Mouse (Mus musculus) midbrain, embryonic 14.5 days (tissue): ENCODE data around the gene Myrfl. TPM values are rescaled to one million over a fixed set of nuclear protein-coding genes. Genes with fewer than 3 reads are reported as not detected.

Experiments
- ATAC-seq: fragments of 200-750 bp; cut with Nextera tagmentation; 2 replicates; pipeline ENCODE4 v1.8.0; 2017; ENCODE audit warnings: moderate number of reproducible peaks, moderate library complexity; ENCODE audit not compliant: low FRiP score, low TSS enrichment
- DNase-seq: peaks from one replicate; pipeline ENCODE4 v3.0.0-alpha.2; 2015
- H3K27ac ChIP-seq: fragments of 300-500 bp; sonication (generic); replicated peaks from 2 replicates; pipeline ENCODE4 v1.5.1; 2014; ENCODE audit warnings: mild to moderate bottlenecking, low read depth, low read length, moderate library complexity
- H3K27me3 ChIP-seq: fragments of 300-500 bp; sonication (generic); 2 replicates; pipeline ENCODE4 v1.6.1; 2014; ENCODE audit warnings: low read length, control low read depth, mixed read lengths; ENCODE audit not compliant: control insufficient read depth, insufficient read depth
- H3K36me3 ChIP-seq: fragments of 300-500 bp; sonication (generic); 2 replicates; pipeline ENCODE4 v1.6.1; 2014; ENCODE audit warnings: low read length, control low read depth; ENCODE audit not compliant: control insufficient read depth, insufficient read depth
- H3K4me1 ChIP-seq: fragments of 300-500 bp; sonication (generic); 2 replicates; pipeline ENCODE4 v1.6.1; 2014; ENCODE audit warnings: mild to moderate bottlenecking, antibody characterized with exemption, low read length, control low read depth; ENCODE audit not compliant: control insufficient read depth, insufficient read depth
- H3K4me2 ChIP-seq: fragments of 300-500 bp; sonication (generic); 2 replicates; pipeline ENCODE4 v1.6.1; 2014; ENCODE audit warnings: mild to moderate bottlenecking, low read length, moderate library complexity
- H3K4me3 ChIP-seq: fragments of 300-500 bp; sonication (generic); replicated peaks from 2 replicates; pipeline ENCODE4 v1.5.1; 2014; ENCODE audit warnings: low read depth, low read length
- H3K9ac ChIP-seq: fragments of 300-500 bp; sonication (generic); replicated peaks from 2 replicates; pipeline ENCODE4 v1.6.1; 2014; ENCODE audit warnings: mild to moderate bottlenecking, low read length, moderate library complexity
- H3K9me3 ChIP-seq: fragments of 300-500 bp; sonication (generic); 2 replicates; pipeline ENCODE4 v1.6.1; 2016; ENCODE audit warnings: low read length, control low read depth, mixed read lengths; ENCODE audit not compliant: control insufficient read depth
- WGBS: fragments of 180-500 bp; shearing (Covaris S2); extraction: QIAGEN DNeasy Blood & Tissue Kit; methylation state at CpG from one replicate; pipeline ENCODE4 v1.1.7; 2014; 5-methylcytosine and 5-hydroxymethylcytosine counted together
- polyA plus RNA-seq: library from polyadenylated mRNA; unstranded; fragments of >200 nt; fragmentation: Nextera tagmentation; extraction: Ambion mirVana; gene quantifications from 2 replicates; pipeline ENCODE4 v1.2.1, GENCODE M21; 2014

Myrfl gene
- polyA plus RNA-seq, 1 experiment from 2014 or later = 0.14 TPM

GRCm38 (mm10) chr10:116771215-116771935 is 125.3 kb downstream of the Myrfl start:
- no peak overlapping the region for H3K4me3 ChIP-seq
- ATAC-seq = no peak
- no peak overlapping the region for H3K4me2 ChIP-seq
- 70% methylated on average over 21 of the region's 21 CpGs for WGBS
- no peaks in the 10 kb centered on the region for H3K27me3 ChIP-seq
- DNase-seq = peak; percentile 37
- no peak overlapping the region for H3K27ac ChIP-seq
- H3K9ac ChIP-seq = no peak overlapping the region
- H3K9me3 ChIP-seq = no peaks in the 10 kb centered on the region
- H3K4me1 ChIP-seq = peaks cover 11% of the 10 kb centered on the region; the same call in 1 of the 2 replicates
- H3K36me3 ChIP-seq = no peaks in the 10 kb centered on the region

DNA sequence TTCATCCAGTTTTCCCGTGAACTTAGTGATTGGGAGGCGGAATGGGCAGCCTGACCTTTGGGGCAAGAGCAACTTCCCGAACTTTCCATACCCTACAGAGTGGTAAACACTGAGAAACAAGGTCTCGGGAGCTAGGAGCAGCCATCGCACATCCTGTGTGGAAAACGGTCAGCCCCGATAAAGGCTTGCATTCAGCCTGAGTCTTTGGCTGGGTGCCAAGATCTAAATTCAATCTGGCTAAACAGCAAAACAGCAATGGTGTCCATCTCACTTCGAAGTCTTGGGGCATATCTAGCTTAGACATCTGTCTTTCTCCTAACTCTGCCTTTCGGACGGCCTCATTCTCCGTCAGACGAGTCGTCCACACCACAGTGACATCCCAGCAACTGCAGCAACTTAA is 128.1 kb downstream of the Myrfl start:
- Histone ChIP-seq H3K4me3 (no peak overlapping the region), H3K36me3 (no peaks in the 10 kb centered on the region), H3K9ac (no peak overlapping the region), H3K4me2 (no peak overlapping the region), H3K27me3 (no peaks in the 10 kb centered on the region), H3K4me1 (0 out of 2 replicates have a peak, but pooled peaks cover 4% of the 10 kb centered on the region), H3K27ac (no peak overlapping the region), H3K9me3 (no peaks in the 10 kb centered on the region)
- ATAC-seq = no peak
- WGBS = 58% methylated on average over 13 of the region's 13 CpGs
- DNase-seq = peak; percentile 75

- Histone ChIP-seq H3K27ac (no peak overlapping the region), H3K9me3 (no peaks in the 10 kb centered on the region), H3K27me3 (no peaks in the 10 kb centered on the region), H3K4me1 (0 out of 2 replicates have a peak, but pooled peaks cover 1% of the 10 kb centered on the region), H3K4me2 (no peak overlapping the region), H3K9ac (no peak overlapping the region), H3K4me3 (no peak overlapping the region), H3K36me3 (no peaks in the 10 kb centered on the region)
- ATAC-seq (no peak), DNase-seq (no peak)
- 84% methylated on average over 6 of the region's 6 CpGs for WGBS
Measured at GRCm38 (mm10) chr10:116766525-116766924, 130.2 kb downstream of the Myrfl start.

DNA sequence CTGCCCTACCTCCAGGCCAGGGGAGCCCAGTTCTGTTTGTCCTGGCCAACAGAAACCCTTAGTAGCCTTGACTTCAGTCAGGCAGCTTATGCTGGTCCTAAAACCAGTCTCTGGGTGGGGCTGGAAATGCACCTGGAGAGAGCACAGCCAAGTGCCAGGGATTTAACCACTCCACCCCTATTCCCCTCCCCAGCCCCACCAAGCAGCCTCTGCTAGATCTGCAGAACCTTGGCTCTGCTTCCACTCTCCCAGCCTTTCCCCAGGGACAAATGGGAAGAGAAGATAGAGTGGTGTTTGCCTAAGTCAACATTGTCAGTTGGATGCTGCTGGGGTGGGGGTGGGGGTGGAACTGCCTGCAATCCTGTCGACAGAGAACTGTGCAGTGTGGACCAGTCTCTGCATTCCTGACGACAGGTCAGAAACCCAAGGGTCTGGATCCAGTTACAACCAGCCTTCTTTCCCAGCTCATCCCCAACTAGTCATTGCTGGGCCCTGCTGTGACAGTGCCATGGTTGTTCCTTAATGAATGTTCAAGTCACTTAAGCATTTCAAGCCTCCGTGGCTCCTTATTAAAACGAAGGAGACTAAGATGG is 135.1 kb downstream of the Myrfl start:
- WGBS = 68% methylated on average over 4 of the region's 4 CpGs
- Histone ChIP-seq H3K4me2 (no peak overlapping the region), H3K4me1 (no peaks in the 10 kb centered on the region), H3K27ac (0 out of 2 replicates have a peak overlapping the region, but pooled peaks have one; percentile 45), H3K9ac (no peak overlapping the region), H3K27me3 (no peaks in the 10 kb centered on the region), H3K9me3 (no peaks in the 10 kb centered on the region), H3K36me3 (no peaks in the 10 kb centered on the region), H3K4me3 (no peak overlapping the region)
- ATAC-seq = no peak; the same call in 1 of the 2 replicates
- no peak for DNase-seq

- ATAC-seq (no peak), DNase-seq (peak; percentile 60)
- Histone ChIP-seq H3K27me3 (no peaks in the 10 kb centered on the region), H3K4me2 (no peak overlapping the region), H3K36me3 (no peaks in the 10 kb centered on the region), H3K9me3 (no peaks in the 10 kb centered on the region), H3K4me3 (no peak overlapping the region), H3K4me1 (no peaks in the 10 kb centered on the region), H3K27ac (no peak overlapping the region; the same call in 1 of the 2 replicates), H3K9ac (no peak overlapping the region)
- 72% methylated on average over 14 of the region's 14 CpGs for WGBS
Measured at GRCm38 (mm10) chr10:116760561-116760960, 136.2 kb downstream of the Myrfl start.

- DNase-seq = no peak
- WGBS = 92% methylated on average over 4 of the region's 4 CpGs
- H3K27me3 ChIP-seq = no peaks in the 10 kb centered on the region
Measured at GRCm38 (mm10) chr10:116759816-116760215, 136.9 kb downstream of the Myrfl start.

GRCm38 (mm10) chr10:116755881-116756581 is 140.7 kb downstream of the Myrfl start:
- 76% methylated on average over 10 of the region's 10 CpGs for WGBS
- Histone ChIP-seq H3K27ac (no peak overlapping the region), H3K4me3 (no peak overlapping the region), H3K36me3 (no peaks in the 10 kb centered on the region), H3K9me3 (no peaks in the 10 kb centered on the region), H3K4me2 (no peak overlapping the region), H3K4me1 (no peaks in the 10 kb centered on the region), H3K27me3 (no peaks in the 10 kb centered on the region), H3K9ac (no peak overlapping the region)
- ATAC-seq (no peak), DNase-seq (no peak)

More at GRCm38 (mm10) chr10:116759816-116760215, 136.9 kb downstream of the Myrfl start:
- Histone ChIP-seq H3K4me2 (no peak overlapping the region), H3K4me1 (no peaks in the 10 kb centered on the region), H3K9me3 (no peaks in the 10 kb centered on the region), H3K4me3 (no peak overlapping the region), H3K9ac (no peak overlapping the region), H3K36me3 (no peaks in the 10 kb centered on the region), H3K27ac (no peak overlapping the region)
- ATAC-seq = no peak

DNA sequence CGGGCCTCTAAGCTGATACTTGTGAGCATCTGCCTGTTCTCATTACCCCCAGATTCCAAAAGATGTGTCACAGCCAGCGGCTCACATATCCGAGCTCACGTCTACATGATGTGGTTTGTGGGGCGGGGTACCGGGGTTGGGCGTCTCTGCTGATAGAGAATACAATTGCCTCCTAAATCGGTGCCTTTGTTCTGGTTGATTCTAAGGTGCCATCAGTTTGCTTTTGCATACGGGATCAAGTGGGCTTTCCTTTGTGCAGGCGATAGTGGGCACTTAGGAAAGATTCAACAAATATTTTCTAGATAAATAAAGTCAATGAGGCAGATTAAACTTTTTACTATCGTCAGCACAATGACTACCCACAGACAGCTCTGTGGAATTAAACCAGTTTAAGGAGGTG is 141.8 kb downstream of the Myrfl start:
- no peak overlapping the region for H3K4me2 ChIP-seq
- H3K4me1 ChIP-seq = no peaks in the 10 kb centered on the region
- WGBS = 92% methylated on average over 11 of the region's 11 CpGs
- no peaks in the 10 kb centered on the region for H3K36me3 ChIP-seq
- no peak overlapping the region for H3K4me3 ChIP-seq
- DNase-seq (no peak), ATAC-seq (no peak)
- H3K27ac ChIP-seq = no peak overlapping the region
- H3K9ac ChIP-seq = no peak overlapping the region
- no peaks in the 10 kb centered on the region for H3K9me3 ChIP-seq
- H3K27me3 ChIP-seq = no peaks in the 10 kb centered on the region
